ENCODE assay signal across 10 mouse cellular contexts in the genomic region with DNA sequence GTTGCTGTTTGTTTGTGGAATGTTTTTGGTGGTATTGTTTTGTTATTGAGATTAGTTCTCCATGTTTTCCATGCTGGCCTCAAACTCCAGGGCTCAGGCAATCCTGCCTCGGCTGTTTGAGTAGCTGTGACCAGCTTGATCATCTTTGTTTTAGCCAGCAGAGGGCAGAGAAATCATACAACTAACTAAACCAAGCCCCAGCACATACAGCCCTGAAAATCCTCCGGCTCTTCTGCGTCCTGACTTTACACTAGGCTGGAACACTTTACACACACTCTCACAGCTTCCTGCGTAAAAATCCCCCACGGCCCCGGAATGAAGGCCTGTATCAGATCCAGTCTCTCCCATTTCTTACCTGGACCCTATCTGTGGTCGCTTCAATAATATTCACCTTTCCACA. TPM values are rescaled to one million over a fixed set of nuclear protein-coding genes. Genes with fewer than 3 reads are reported as not detected.
A peak's percentile ranks its signal among the peaks of the same experiment; 100 is the strongest.
DNase-seq lines count a peak whose midpoint lies in the region; ATAC-seq and TF ChIP-seq lines count a peak whose summit lies in the region.
"Had no signal": no experiment of that assay in that cellular context is flagged by ENCODE, and none has a peak within 500 bp of the region (broad histone marks: within the 10 kb centered on the region; RNA-seq: fewer than 3 reads in every experiment).

No protein-coding gene starts in this region.

- TF ChIP-seq POLR2A in limb, embryonic 14.5 days (IDR thresholded peaks at IDR 0.05; ENCODE audit: borderline replicate concordance, extremely low read depth, insufficient read depth, insufficient read length) = no peak
- no peak for TF ChIP-seq POLR2A in cerebellum, adult 2 months (IDR thresholded peaks at IDR 0.05; ENCODE audit: borderline replicate concordance, insufficient read depth, low read length)

- no peaks in the 10 kb centered on the region for H3K4me1 ChIP-seq in embryonic facial prominence, embryonic 11.5 days (ENCODE audit: control insufficient read depth, insufficient read depth, low read length)
- no peaks in the 10 kb centered on the region for H3K4me1 ChIP-seq in embryonic facial prominence, embryonic 10.5 days
- no peaks in the 10 kb centered on the region for H3K4me1 ChIP-seq in heart, postnatal 0 days (ENCODE audit: control insufficient read depth, insufficient read depth)
- no peaks in the 10 kb centered on the region for H3K4me1 ChIP-seq in limb, embryonic 14.5 days (ENCODE audit: control insufficient read depth, insufficient read depth, low read length)
- no peaks in the 10 kb centered on the region for H3K4me1 ChIP-seq in cerebellum, adult 2 months (ENCODE audit: control insufficient read depth, insufficient read depth, low read length)

- H3K36me3 ChIP-seq in embryonic facial prominence, embryonic 11.5 days (replicated peaks; ENCODE audit: control insufficient read depth, insufficient read depth, low read depth, low read length) = no peaks in the 10 kb centered on the region
- no peaks in the 10 kb centered on the region for H3K36me3 ChIP-seq in embryonic facial prominence, embryonic 10.5 days (replicated peaks)
- no peaks in the 10 kb centered on the region for H3K36me3 ChIP-seq in heart, postnatal 0 days (replicated peaks; ENCODE audit: control insufficient read depth, insufficient read depth, low read length)
- no peaks in the 10 kb centered on the region for H3K36me3 ChIP-seq in limb, embryonic 14.5 days (ENCODE audit: control insufficient read depth, insufficient read depth, low read length)

- no peak overlapping the region for H3K4me2 ChIP-seq in embryonic facial prominence, embryonic 11.5 days (ENCODE audit: low read depth, low read length)
- 0 out of 2 replicates have a peak overlapping the region, but pooled peaks have one; percentile 31 for H3K4me2 ChIP-seq in heart, postnatal 0 days (ENCODE audit: low read depth, low read length)
- H3K4me2 ChIP-seq in limb, embryonic 14.5 days (replicated peaks; ENCODE audit: low read depth, low read length, severe bottlenecking) = no peak overlapping the region

- no peaks in the 10 kb centered on the region for H3K9me3 ChIP-seq in embryonic facial prominence, embryonic 11.5 days (replicated peaks; ENCODE audit: control insufficient read depth, low read length)
- no peaks in the 10 kb centered on the region for H3K9me3 ChIP-seq in embryonic facial prominence, embryonic 10.5 days
- H3K9me3 ChIP-seq in heart, postnatal 0 days (replicated peaks; ENCODE audit: control insufficient read depth, low read length) = no peaks in the 10 kb centered on the region
- no peaks in the 10 kb centered on the region for H3K9me3 ChIP-seq in limb, embryonic 14.5 days (ENCODE audit: control insufficient read depth, low read length)

- peak; percentile 54 for TF ChIP-seq CTCF in heart, postnatal 0 days (IDR thresholded peaks at IDR 0.05; ENCODE audit: low read depth)
- TF ChIP-seq CTCF in cerebellum, adult 2 months (IDR thresholded peaks at IDR 0.05; ENCODE audit: borderline replicate concordance, insufficient read depth, low read depth, low read length) = no peak

- DNase-seq in embryonic facial prominence, embryonic 11.5 days (ENCODE audit: low spot score) = peak; percentile 55
- no peak for DNase-seq in embryonic facial prominence, embryonic 10.5 days (ENCODE audit: low spot score)
- DNase-seq in ovary, adult 18-20 months (ENCODE audit: low spot score) = peak; percentile 16
- no peak for DNase-seq in ovary, postnatal 10 days (ENCODE audit: low spot score)
- DNase-seq in heart, postnatal 0 days (ENCODE audit: low spot score) = peak; percentile 64
- peak; percentile 36 for DNase-seq in limb, embryonic 14.5 days (ENCODE audit: low spot score)
- peak; percentile 38 for DNase-seq in retina, embryonic 14.5 days (ENCODE audit: low spot score)
- no peak for DNase-seq in cerebellum, adult 2 months

- ATAC-seq in embryonic facial prominence, embryonic 11.5 days (replicated peaks; ENCODE audit: insufficient number of reproducible peaks, low FRiP score, low TSS enrichment, low read depth) = no peak
- ATAC-seq in heart, postnatal 0 days (ENCODE audit: insufficient read depth, low read depth) = peak; percentile 69; the same call in 1 of the 2 replicates
- no peak for ATAC-seq in limb, embryonic 14.5 days (ENCODE audit: low FRiP score, low read depth)

- WGBS in embryonic facial prominence, embryonic 11.5 days = 38% methylated on average over 7 of the region's 7 CpGs
- 42% methylated on average over 7 of the region's 7 CpGs for WGBS in embryonic facial prominence, embryonic 10.5 days
- 23% methylated on average over 7 of the region's 7 CpGs for WGBS in heart, postnatal 0 days
- 25% methylated on average over 7 of the region's 7 CpGs for WGBS in limb, embryonic 14.5 days
- 23% methylated on average over 7 of the region's 7 CpGs for WGBS in cerebellum, adult 2 months

- no peak overlapping the region for H3K9ac ChIP-seq in embryonic facial prominence, embryonic 11.5 days (replicated peaks; ENCODE audit: low read length)
- no peak overlapping the region for H3K9ac ChIP-seq in heart, postnatal 0 days (replicated peaks; ENCODE audit: low read depth, low read length)
- no peak overlapping the region for H3K9ac ChIP-seq in limb, embryonic 14.5 days (ENCODE audit: low read depth, low read length, severe bottlenecking)

- no peak overlapping the region for H3K4me3 ChIP-seq in embryonic facial prominence, embryonic 11.5 days (ENCODE audit: low read depth, low read length)
- H3K4me3 ChIP-seq in embryonic facial prominence, embryonic 10.5 days = no peak overlapping the region
- H3K4me3 ChIP-seq in heart, postnatal 0 days (ENCODE audit: low read depth, low read length) = no peak overlapping the region
- no peak overlapping the region for H3K4me3 ChIP-seq in limb, embryonic 14.5 days (replicated peaks; ENCODE audit: low read length)
- H3K4me3 ChIP-seq in cerebellum, adult 2 months (replicated peaks; ENCODE audit: insufficient read depth, low read depth, low read length) = no peak overlapping the region
- H3K4me3 ChIP-seq: erythroblast, embryonic 14.5 days; myocyte had no signal

- H3K27me3 ChIP-seq in embryonic facial prominence, embryonic 11.5 days (ENCODE audit: control insufficient read depth, insufficient read depth, low read length) = no peaks in the 10 kb centered on the region
- H3K27me3 ChIP-seq in embryonic facial prominence, embryonic 10.5 days (replicated peaks; ENCODE audit: low read depth, poor library complexity, severe bottlenecking) = no peaks in the 10 kb centered on the region
- H3K27me3 ChIP-seq in heart, postnatal 0 days (ENCODE audit: control insufficient read depth, insufficient read depth, low read length) = no peaks in the 10 kb centered on the region
- H3K27me3 ChIP-seq in limb, embryonic 14.5 days (ENCODE audit: control insufficient read depth, insufficient read depth, low read length) = no peaks in the 10 kb centered on the region
- H3K27me3 ChIP-seq in cerebellum, adult 2 months (ENCODE audit: control insufficient read depth, insufficient read depth, low read length) = no peaks in the 10 kb centered on the region

- no peak overlapping the region for H3K27ac ChIP-seq in embryonic facial prominence, embryonic 11.5 days (replicated peaks; ENCODE audit: low read depth, low read length)
- no peak overlapping the region for H3K27ac ChIP-seq in embryonic facial prominence, embryonic 10.5 days (replicated peaks)
- H3K27ac ChIP-seq in heart, postnatal 0 days (ENCODE audit: low read depth) = no peak overlapping the region
- no peak overlapping the region for H3K27ac ChIP-seq in limb, embryonic 14.5 days (replicated peaks; ENCODE audit: low read depth, low read length)
- no peak overlapping the region for H3K27ac ChIP-seq in cerebellum, adult 2 months (ENCODE audit: insufficient read depth, low read length)

- TF ChIP-seq EP300 in heart, postnatal 0 days (IDR thresholded peaks at IDR 0.05; ENCODE audit: low read depth) = no peak

RNA-seq across cellular contexts. Expression of gene Apobec1, which starts 6.6 kb away (rescaled TPM):
- polyA plus RNA-seq in embryonic facial prominence, embryonic 11.5 days (2014; fragmentation: Nextera tagmentation; extraction: Ambion mirVana) = 1.0 and 2.6 TPM in 2 replicates
- 0.89 and 0.96 TPM in 2 replicates for polyA plus RNA-seq in embryonic facial prominence, embryonic 10.5 days (2016; fragmentation: Nextera tagmentation; extraction: Ambion mirVana)
- 21.0 and 30.9 TPM in 2 replicates for total RNA-seq in heart, postnatal 0 days (2014; rRNA removed; ENCODE audit: low replicate concordance)
- 3.9 and 4.2 TPM in 2 replicates for polyA plus RNA-seq in heart, postnatal 0 days (2015; fragmentation: Nextera tagmentation; extraction: Ambion mirVana)
- polyA plus RNA-seq in limb, embryonic 14.5 days (2012; rRNA removed) = 7.2 TPM in 2 replicates
- polyA plus RNA-seq in limb, embryonic 14.5 days (2014; fragmentation: Nextera tagmentation; extraction: Ambion mirVana) = 3.5 and 5.9 TPM in 2 replicates
- 3.2 and 3.8 TPM in 2 replicates for polyA plus RNA-seq in cerebellum, adult 2 months (2012; rRNA removed)
- polyA plus RNA-seq: erythroblast, embryonic 14.5 days had no signal

RNA-seq across cellular contexts. Expression of gene Gdf3, which starts 14.2 kb away (rescaled TPM):
- polyA plus RNA-seq in embryonic facial prominence, embryonic 11.5 days (2014; fragmentation: Nextera tagmentation; extraction: Ambion mirVana) = not detected in 2 replicates
- polyA plus RNA-seq in embryonic facial prominence, embryonic 10.5 days (2016; fragmentation: Nextera tagmentation; extraction: Ambion mirVana) = 0.06 TPM in 1 of 2 replicates, not detected in the other
- total RNA-seq in heart, postnatal 0 days (2014; rRNA removed; ENCODE audit: low replicate concordance) = 0.15 TPM in 1 of 2 replicates, not detected in the other
- polyA plus RNA-seq in heart, postnatal 0 days (2015; fragmentation: Nextera tagmentation; extraction: Ambion mirVana) = 0.05 and 0.26 TPM in 2 replicates
- polyA plus RNA-seq in limb, embryonic 14.5 days (2012; rRNA removed) = 0.20 and 0.24 TPM in 2 replicates
- 0.11 and 0.21 TPM in 2 replicates for polyA plus RNA-seq in limb, embryonic 14.5 days (2014; fragmentation: Nextera tagmentation; extraction: Ambion mirVana)
- polyA plus RNA-seq in cerebellum, adult 2 months (2012; rRNA removed) = 0.16 and 0.21 TPM in 2 replicates
- polyA plus RNA-seq: erythroblast, embryonic 14.5 days; myocyte had no signal

RNA-seq across cellular contexts. Expression of gene Dppa3, which starts 30.6 kb away (rescaled TPM):
- polyA plus RNA-seq in embryonic facial prominence, embryonic 11.5 days (2014; fragmentation: Nextera tagmentation; extraction: Ambion mirVana) = not detected in 2 replicates
- polyA plus RNA-seq in embryonic facial prominence, embryonic 10.5 days (2016; fragmentation: Nextera tagmentation; extraction: Ambion mirVana) = not detected in 2 replicates
- not detected in 2 replicates for total RNA-seq in heart, postnatal 0 days (2014; rRNA removed; ENCODE audit: low replicate concordance)
- polyA plus RNA-seq in heart, postnatal 0 days (2015; fragmentation: Nextera tagmentation; extraction: Ambion mirVana) = 0.18 and 0.41 TPM in 2 replicates
- polyA plus RNA-seq in limb, embryonic 14.5 days (2012; rRNA removed) = 0.10 TPM in 1 of 2 replicates, not detected in the other
- polyA plus RNA-seq in limb, embryonic 14.5 days (2014; fragmentation: Nextera tagmentation; extraction: Ambion mirVana) = not detected in 2 replicates
- polyA plus RNA-seq in cerebellum, adult 2 months (2012; rRNA removed) = not detected in 2 replicates
- polyA plus RNA-seq: erythroblast, embryonic 14.5 days; myocyte had no signal

RNA-seq across cellular contexts. Expression of gene Aicda, which starts 42.0 kb away (rescaled TPM):
- 0.17 TPM in 1 of 2 replicates, not detected in the other for polyA plus RNA-seq in embryonic facial prominence, embryonic 11.5 days (2014; fragmentation: Nextera tagmentation; extraction: Ambion mirVana)
- 0.14 TPM in 1 of 2 replicates, not detected in the other for polyA plus RNA-seq in embryonic facial prominence, embryonic 10.5 days (2016; fragmentation: Nextera tagmentation; extraction: Ambion mirVana)
- total RNA-seq in heart, postnatal 0 days (2014; rRNA removed; ENCODE audit: low replicate concordance) = not detected in 2 replicates
- polyA plus RNA-seq in heart, postnatal 0 days (2015; fragmentation: Nextera tagmentation; extraction: Ambion mirVana) = not detected in 2 replicates
- 0.23 TPM in 2 replicates for polyA plus RNA-seq in limb, embryonic 14.5 days (2012; rRNA removed)
- 0.19 and 0.50 TPM in 2 replicates for polyA plus RNA-seq in limb, embryonic 14.5 days (2014; fragmentation: Nextera tagmentation; extraction: Ambion mirVana)
- polyA plus RNA-seq in cerebellum, adult 2 months (2012; rRNA removed) = not detected in 2 replicates
- polyA plus RNA-seq: erythroblast, embryonic 14.5 days; myocyte had no signal

Comparison
In these comparisons a context has a peak if more than half of its experiments do, and no peak if none do; other contexts are left out.
1. DNase-seq: peak in embryonic facial prominence, embryonic 11.5 days (single experiment), ovary, adult 18-20 months (single experiment), heart, postnatal 0 days (single experiment), limb, embryonic 14.5 days (single experiment) and retina, embryonic 14.5 days (single experiment); none in embryonic facial prominence, embryonic 10.5 days (single experiment), ovary, postnatal 10 days (single experiment) and cerebellum, adult 2 months (0 of 2).